Mouse (Mus musculus) stomach, embryonic 14.5 days (tissue): ENCODE measurements around the gene Exoc3l. TPM values are rescaled to one million over a fixed set of nuclear protein-coding genes. Genes with fewer than 3 reads are reported as not detected.
A peak's percentile ranks its signal among the peaks of the same experiment; 100 is the strongest.

Experiments
- ATAC-seq: fragments of 200-750 bp; cut with Nextera tagmentation; 2 replicates; pipeline ENCODE4 v1.8.0; 2017; ENCODE audit warnings: low read depth, moderate TSS enrichment; ENCODE audit not compliant: insufficient number of reproducible peaks, insufficient read depth, low FRiP score
- H3K27ac ChIP-seq: fragments of 300-500 bp; sonication (generic); 2 replicates; pipeline ENCODE4 v1.5.1; 2014; ENCODE audit warnings: mild to moderate bottlenecking, low read length, moderate library complexity, mixed read lengths
- H3K27me3 ChIP-seq: fragments of 300-500 bp; sonication (generic); 2 replicates; pipeline ENCODE4 v1.6.1; 2014; ENCODE audit warnings: low read length, control low read depth, mixed read lengths; ENCODE audit not compliant: control insufficient read depth, insufficient read depth
- H3K36me3 ChIP-seq: fragments of 300-500 bp; sonication (generic); 2 replicates; pipeline ENCODE4 v1.6.1; 2014; ENCODE audit warnings: mild to moderate bottlenecking, control low read depth, low read length, moderate library complexity, mixed read lengths; ENCODE audit not compliant: control insufficient read depth, insufficient read depth
- H3K4me1 ChIP-seq: fragments of 300-500 bp; sonication (generic); 2 replicates; pipeline ENCODE4 v1.6.1; 2014; ENCODE audit warnings: low read length, control low read depth, mixed read lengths; ENCODE audit not compliant: control insufficient read depth, insufficient read depth
- H3K4me2 ChIP-seq: fragments of 300-500 bp; sonication (generic); replicated peaks from 2 replicates; pipeline ENCODE4 v1.6.1; 2014; ENCODE audit warnings: low read depth, low read length, control low read depth
- H3K4me3 ChIP-seq: fragments of 300-500 bp; sonication (generic); 2 replicates; pipeline ENCODE4 v1.5.1; 2014; ENCODE audit warnings: low read depth, low read length, control low read depth
- H3K9ac ChIP-seq: fragments of 300-500 bp; sonication (generic); replicated peaks from 2 replicates; pipeline ENCODE4 v1.6.1; 2014; ENCODE audit warnings: low read depth, mild to moderate bottlenecking, control low read depth, low read length, moderate library complexity, mixed read lengths
- H3K9me3 ChIP-seq: fragments of 300-500 bp; sonication (generic); 2 replicates; pipeline ENCODE4 v1.6.1; 2016; ENCODE audit warnings: low read depth, low read length, control low read depth; ENCODE audit not compliant: control insufficient read depth
- WGBS: fragments of 180-500 bp; shearing (Covaris S2); extraction: QIAGEN DNeasy Blood & Tissue Kit; methylation state at CpG from one replicate; pipeline ENCODE4 v1.1.7; 2014; 5-methylcytosine and 5-hydroxymethylcytosine counted together
- microRNA counts: library from miRNA; unstranded; fragments of <30 nt; microRNA quantifications from one replicate; lab custom pipeline; 2016
- microRNA-seq: library from miRNA; unstranded; fragments of <30 nt; microRNA quantifications from one replicate; pipeline ENCODE4, GENCODE M21; 2016
- polyA plus RNA-seq: library from polyadenylated mRNA; unstranded; fragments of >200 nt; fragmentation: Nextera tagmentation; extraction: Ambion mirVana; gene quantifications from 2 replicates; pipeline ENCODE4 v1.2.1, GENCODE M21; 2014

Gene Exoc3l
- polyA plus RNA-seq, 1 experiment from 2014 or later: 7.9 TPM

DNA sequence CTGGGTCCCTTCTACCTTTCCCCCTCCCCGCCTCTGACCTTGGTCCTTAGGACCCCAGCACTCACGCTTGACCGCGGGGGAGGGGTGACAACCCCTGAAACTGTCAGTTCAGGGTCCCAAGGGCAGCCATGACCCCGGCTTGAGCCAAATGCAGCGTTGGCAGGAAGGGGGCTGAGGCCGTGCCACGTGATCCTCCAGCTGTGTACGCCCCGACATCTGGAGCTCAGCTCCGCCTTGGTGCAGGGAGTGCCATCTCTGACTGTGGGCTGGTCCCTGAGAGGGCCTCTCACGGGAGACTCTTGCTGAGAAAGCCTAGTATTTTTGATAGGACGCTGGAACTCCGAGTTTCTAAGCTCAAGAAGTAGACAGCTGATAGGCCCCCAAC lies 40.9 kb downstream of the Exoc3l start, which contains the start of gene B3gnt9:
Gene B3gnt9 (minus strand): TSS at position 188 of the 385 bp plus-strand sequence.
- Histone ChIP-seq H3K9ac (peak within 1 kb of the TSS; percentile 45), H3K27me3 (peaks cover 19% of the 10 kb centered on the region), H3K36me3 (peaks cover 13% of the 10 kb centered on the region), H3K4me1 (peaks cover 20% of the 10 kb centered on the region), H3K27ac (peak within 1 kb of the TSS; percentile 87), H3K4me3 (peak within 1 kb of the TSS; percentile 53), H3K9me3 (no peaks in the 10 kb centered on the region), H3K4me2 (peak within 1 kb of the TSS; percentile 81)
- WGBS: under 1% methylated on average over 14 of the region's 14 CpGs
- peak; percentile 76 for ATAC-seq

DNA sequence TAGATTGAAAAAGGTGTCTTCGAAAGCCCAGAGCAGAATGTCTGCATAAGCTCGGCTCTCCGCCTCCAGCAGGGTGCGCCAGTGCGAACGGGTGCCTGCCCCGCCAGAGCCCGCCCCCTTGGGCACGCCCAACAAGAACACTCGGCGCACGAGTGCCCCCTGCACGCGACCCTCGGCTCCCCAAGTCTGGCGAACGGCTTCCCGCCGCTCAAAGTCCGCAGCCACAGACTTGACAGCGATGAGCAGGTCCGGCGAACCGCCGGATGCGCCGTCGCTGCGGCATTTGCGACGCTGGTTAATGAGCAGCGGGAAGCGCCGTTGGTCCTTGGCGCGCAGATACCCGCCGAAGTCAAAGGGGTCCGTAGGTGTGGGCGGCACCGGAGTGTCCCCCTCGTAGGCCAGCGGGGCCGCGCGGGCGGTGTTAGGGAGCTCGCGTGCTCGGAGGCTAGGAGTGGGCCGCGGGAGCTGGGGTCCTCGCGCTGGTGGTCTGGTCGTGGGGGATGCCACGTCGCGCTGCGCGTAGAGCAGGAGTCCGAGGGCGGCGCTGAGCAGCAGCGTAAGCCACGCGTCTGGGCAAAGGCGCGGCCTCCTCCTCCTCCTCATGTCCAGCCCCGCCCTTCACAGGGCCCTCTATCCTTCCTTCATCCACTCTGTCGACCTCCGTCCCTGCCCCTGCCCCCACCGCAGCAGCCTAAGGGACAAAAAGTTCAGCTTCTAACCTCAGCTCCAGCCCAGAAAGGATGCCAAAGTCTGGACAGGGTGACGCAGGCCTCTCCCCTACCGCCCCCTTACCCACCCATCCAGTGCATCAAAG lies 41.5 kb downstream of the Exoc3l start:
- Histone ChIP-seq H3K4me3 (peak overlapping the region; percentile 53), H3K27ac (peak overlapping the region; percentile 87), H3K4me1 (peaks cover 16% of the 10 kb centered on the region), H3K9ac (peak overlapping the region; percentile 45), H3K4me2 (peak overlapping the region; percentile 81), H3K9me3 (no peaks in the 10 kb centered on the region), H3K27me3 (peaks cover 13% of the 10 kb centered on the region), H3K36me3 (peaks cover 19% of the 10 kb centered on the region)
- ATAC-seq: peak; percentile 82
- under 1% methylated on average over 74 of the region's 74 CpGs for WGBS

- Histone ChIP-seq H3K4me3 (peak overlapping the region; percentile 53), H3K27me3 (peaks cover 7% of the 10 kb centered on the region), H3K27ac (no peak overlapping the region), H3K9ac (no peak overlapping the region), H3K4me2 (peak overlapping the region; percentile 81), H3K36me3 (peaks cover 24% of the 10 kb centered on the region), H3K4me1 (peaks cover 11% of the 10 kb centered on the region), H3K9me3 (no peaks in the 10 kb centered on the region)
- WGBS: 41% methylated on average over 20 of the region's 20 CpGs
- ATAC-seq: no peak
These were observed 42.1 kb downstream of the Exoc3l start for GRCm38 (mm10) chr8:105253766-105254151.

DNA sequence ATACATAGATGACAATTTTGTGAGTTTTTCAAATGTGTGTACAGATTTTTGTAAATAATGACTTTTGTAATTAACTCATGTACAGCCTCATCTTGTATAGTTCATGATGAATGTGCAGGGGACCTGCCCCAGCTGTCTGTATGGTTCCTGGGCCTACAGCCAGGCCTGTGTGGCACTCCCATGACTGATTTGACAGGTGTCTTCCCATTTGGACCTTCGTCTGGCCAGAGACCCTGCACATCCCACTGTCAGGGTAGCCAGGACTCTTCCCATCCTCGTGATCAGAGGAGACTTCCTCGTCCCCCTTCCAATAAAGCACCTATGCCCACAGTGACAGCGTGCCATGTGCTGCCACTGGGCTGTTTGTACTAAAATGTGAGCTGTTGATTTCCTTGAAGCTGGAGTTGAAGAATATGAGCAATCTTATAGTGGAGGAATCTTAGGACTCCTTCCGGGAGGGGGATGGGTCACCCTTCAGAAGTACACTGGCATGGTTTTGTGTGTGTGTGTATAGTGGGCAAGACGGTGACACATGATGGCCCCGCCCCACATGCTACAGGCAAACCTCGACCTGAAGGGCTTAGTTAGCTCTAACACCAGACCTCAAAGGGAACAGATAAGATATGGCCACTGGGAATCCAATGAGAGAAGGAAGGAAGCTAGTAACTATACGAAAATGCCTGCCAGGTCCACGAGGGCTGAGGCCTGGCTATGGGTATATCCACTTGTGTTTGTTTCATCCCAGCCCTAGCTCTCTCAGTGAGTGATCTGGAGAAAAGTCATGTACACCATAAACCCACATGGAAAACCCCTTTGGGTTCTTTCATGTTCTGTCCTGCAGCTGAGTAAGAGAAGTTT lies 43.0 kb downstream of the Exoc3l start:
- no peak overlapping the region for H3K9ac ChIP-seq
- no peak overlapping the region for H3K27ac ChIP-seq
- WGBS: 84% methylated on average over 10 of the region's 10 CpGs
- peaks cover 11% of the 10 kb centered on the region for H3K4me1 ChIP-seq
- no peak for ATAC-seq
- H3K27me3 ChIP-seq: peaks cover 1% of the 10 kb centered on the region; the same call in 1 of the 2 replicates
- no peaks in the 10 kb centered on the region for H3K9me3 ChIP-seq
- peak overlapping the region; percentile 81; the same call in 1 of the 2 replicates for H3K4me2 ChIP-seq
- H3K36me3 ChIP-seq: peaks cover 31% of the 10 kb centered on the region
- no peak overlapping the region for H3K4me3 ChIP-seq

GRCm38 (mm10) chr8:105251954-105252353 lies 43.9 kb downstream of the Exoc3l start:
- peaks cover 32% of the 10 kb centered on the region for H3K36me3 ChIP-seq
- no peaks in the 10 kb centered on the region for H3K9me3 ChIP-seq
- no peaks in the 10 kb centered on the region for H3K27me3 ChIP-seq
- no peak overlapping the region for H3K4me3 ChIP-seq
- no peak overlapping the region for H3K27ac ChIP-seq
- 92% methylated on average over 6 of the region's 6 CpGs for WGBS
- no peak for ATAC-seq
- no peak overlapping the region for H3K9ac ChIP-seq
- H3K4me2 ChIP-seq: no peak overlapping the region
- peaks cover 11% of the 10 kb centered on the region for H3K4me1 ChIP-seq

GRCm38 (mm10) chr8:105241016-105241415 lies 54.9 kb downstream of the Exoc3l start:
- H3K36me3 ChIP-seq: peaks cover 29% of the 10 kb centered on the region

More at GRCm38 (mm10) chr8:105241016-105241415, 54.9 kb downstream of the Exoc3l start:
- H3K9ac ChIP-seq: no peak overlapping the region
- WGBS: 94% methylated on average over 7 of the region's 7 CpGs
- no peaks in the 10 kb centered on the region for H3K4me1 ChIP-seq
- H3K9me3 ChIP-seq: no peaks in the 10 kb centered on the region
- no peak overlapping the region for H3K27ac ChIP-seq
- H3K27me3 ChIP-seq: no peaks in the 10 kb centered on the region
- ATAC-seq: no peak
- no peak overlapping the region for H3K4me2 ChIP-seq
- no peak overlapping the region for H3K4me3 ChIP-seq

MicroRNAs within 50 kb of the gene (microRNA counts, 519-probe panel; counts per million panel counts)
- 2,396 counts per million, percentile 39 among the panel's probes with 10 or more counts for microRNA mmu-miR-328 (lab: Ali Mortazavi, UCI)

Small RNAs within 50 kb of the gene (microRNA-seq; reads per million reads assigned to microRNA genes)
- not detected for gene Gm27320
- 220 reads per million, percentile 57 among the genes with 10 or more reads in this experiment for gene Mir328

Other genes starting within 250 kb of the Exoc3l start
- gene Ces3a, start 247.5 kb downstream of the Exoc3l start, polyA plus RNA-seq: not detected in 2 replicates
- gene Ces3b, start 212.3 kb downstream of the Exoc3l start, polyA plus RNA-seq: not detected in 2 replicates
- not detected in 2 replicates for gene Ces4a, start 164.3 kb downstream of the Exoc3l start, polyA plus RNA-seq
- 73.7 and 75.2 TPM in 2 replicates for gene Cbfb, start 125.4 kb downstream of the Exoc3l start, polyA plus RNA-seq
- gene D230025D16Rik, start 71.0 kb downstream of the Exoc3l start, polyA plus RNA-seq: 33.1 and 34.5 TPM in 2 replicates
- 22.7 and 29.4 TPM in 2 replicates for gene B3gnt9, start 40.9 kb downstream of the Exoc3l start, polyA plus RNA-seq
- gene Tradd, start 31.5 kb downstream of the Exoc3l start, polyA plus RNA-seq: 21.7 and 22.0 TPM in 2 replicates
- 3.0 and 3.1 TPM in 2 replicates for gene Fbxl8, start 31.5 kb downstream of the Exoc3l start, polyA plus RNA-seq
- not detected in 2 replicates for gene Hsf4, start 26.3 kb downstream of the Exoc3l start, polyA plus RNA-seq
- gene Nol3, start 20.0 kb downstream of the Exoc3l start, polyA plus RNA-seq: 1.9 and 2.0 TPM in 2 replicates
- 10.3 and 10.7 TPM in 2 replicates for gene 4931428F04Rik, start 6.2 kb downstream of the Exoc3l start, polyA plus RNA-seq
- 95.0 and 95.8 TPM in 2 replicates for gene E2f4, start 1.6 kb upstream of the Exoc3l start, polyA plus RNA-seq
- 14.3 and 15.2 TPM in 2 replicates for gene Elmo3, start 9.5 kb upstream of the Exoc3l start, polyA plus RNA-seq
- gene Lrrc29, start 30.2 kb upstream of the Exoc3l start, polyA plus RNA-seq: 2.6 and 3.6 TPM in 2 replicates
- 122 and 128 TPM in 2 replicates for gene Tmem208, start 30.3 kb upstream of the Exoc3l start, polyA plus RNA-seq
- gene Fhod1, start 51.9 kb upstream of the Exoc3l start, polyA plus RNA-seq: 3.5 and 6.3 TPM in 2 replicates
- gene Slc9a5, start 52.7 kb upstream of the Exoc3l start, polyA plus RNA-seq: 3.2 and 3.7 TPM in 2 replicates
- gene Plekhg4, start 77.2 kb upstream of the Exoc3l start, polyA plus RNA-seq: 0.14 and 0.64 TPM in 2 replicates
- not detected in 2 replicates for gene Kctd19, start 117.4 kb upstream of the Exoc3l start, polyA plus RNA-seq
- gene Lrrc36, start 117.5 kb upstream of the Exoc3l start, polyA plus RNA-seq: not detected in 2 replicates
- gene Tppp3, start 175.4 kb upstream of the Exoc3l start, polyA plus RNA-seq: 39.1 and 40.1 TPM in 2 replicates
- 33.9 and 37.2 TPM in 2 replicates for gene Zdhhc1, start 200.8 kb upstream of the Exoc3l start, polyA plus RNA-seq
- 2.8 and 3.2 TPM in 2 replicates for gene Hsd11b2, start 222.7 kb upstream of the Exoc3l start, polyA plus RNA-seq